Mouse (Mus musculus): ENCODE results near the gene Ptpn9. TPM values are rescaled to one million over a fixed set of nuclear protein-coding genes. Genes with fewer than 3 reads are reported as not detected.
"Not testable (repeated sequence)": the region's sequence is repeated elsewhere in the genome, so short reads cannot be mapped to it uniquely, and the experiment has no call there.

Gene Ptpn9
- polyA plus RNA-seq, 1 experiment from 2014 or later, result 36.5 TPM

DNA sequence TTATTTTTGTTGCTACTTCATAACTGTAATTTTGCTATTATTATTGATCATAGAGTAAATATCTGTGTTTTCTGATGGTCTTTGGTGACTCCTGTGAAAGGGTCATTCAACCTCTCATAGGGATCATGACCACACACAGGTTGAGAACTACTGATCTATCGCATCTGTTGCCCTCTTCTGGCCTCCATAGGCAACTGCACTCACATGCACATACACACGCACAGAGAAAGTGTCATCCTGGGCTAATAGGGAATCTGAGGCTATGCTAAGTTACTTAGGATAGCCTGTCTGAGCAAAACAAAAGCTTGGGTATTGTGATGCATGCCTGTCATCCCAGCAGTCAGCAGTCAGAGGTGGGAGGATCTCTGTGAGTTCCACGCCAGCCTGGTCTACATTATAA, 33.1 kb upstream of the Ptpn9 start:
- 91% methylated on average over 3 of the region's 3 CpGs for WGBS
- Histone ChIP-seq H3K27ac (ENCODE audit: low read depth, low read length) (no peak overlapping the region), H3K36me3 (ENCODE audit: control insufficient read depth, insufficient read depth, low read length) (peaks cover 3% of the 10 kb centered on the region; the same call in 1 of the 2 replicates), H3K27me3 (ENCODE audit: control insufficient read depth, insufficient read depth, low read length) (no peaks in the 10 kb centered on the region), H3K4me2 (ENCODE audit: low read depth) (no peak overlapping the region), H3K4me3 (ENCODE audit: low read depth, low read length) (no peak overlapping the region), H3K9me3 (ENCODE audit: control insufficient read depth, low read length) (no peaks in the 10 kb centered on the region), H3K4me1 (ENCODE audit: control insufficient read depth, insufficient read depth, low read length) (no peaks in the 10 kb centered on the region), H3K9ac (ENCODE audit: low read length) (no peak overlapping the region)
- ATAC-seq (ENCODE audit: insufficient read depth, low FRiP score, low TSS enrichment) (no peak), DNase-seq (ENCODE audit: low spot score) (no peak)

DNA sequence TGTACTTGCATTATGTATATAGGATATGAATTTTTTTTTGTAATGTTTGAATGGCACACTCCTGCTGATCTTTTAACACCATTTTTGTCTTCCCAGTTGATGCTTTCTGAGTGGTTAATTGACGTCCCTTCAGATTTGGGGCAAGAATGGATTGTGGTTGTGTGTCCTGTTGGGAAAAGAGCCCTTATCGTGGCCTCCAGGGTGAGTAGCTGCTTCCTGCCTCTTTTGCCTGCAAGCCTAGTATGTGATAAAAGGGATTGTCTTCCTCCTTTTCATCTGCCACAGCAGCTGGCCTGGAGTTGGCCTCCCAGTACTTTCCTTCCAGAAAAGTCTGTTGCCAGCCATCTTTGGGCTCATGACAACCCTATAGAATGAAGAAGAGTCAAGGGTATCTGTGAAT, 24.6 kb upstream of the Ptpn9 start:
- Histone ChIP-seq H3K4me2 (ENCODE audit: low read depth) (no peak overlapping the region), H3K4me3 (ENCODE audit: low read depth, low read length) (no peak overlapping the region), H3K9me3 (ENCODE audit: control insufficient read depth, low read length) (no peaks in the 10 kb centered on the region), H3K27ac (ENCODE audit: low read depth, low read length) (no peak overlapping the region), H3K9ac (ENCODE audit: low read length) (no peak overlapping the region), H3K27me3 (ENCODE audit: control insufficient read depth, insufficient read depth, low read length) (no peaks in the 10 kb centered on the region), H3K36me3 (ENCODE audit: control insufficient read depth, insufficient read depth, low read length) (no peaks in the 10 kb centered on the region; the same call in 1 of the 2 replicates), H3K4me1 (ENCODE audit: control insufficient read depth, insufficient read depth, low read length) (no peaks in the 10 kb centered on the region)
- 78% methylated on average over 2 of the region's 2 CpGs for WGBS
- ATAC-seq (ENCODE audit: insufficient read depth, low FRiP score, low TSS enrichment) (no peak), DNase-seq (ENCODE audit: low spot score) (no peak)

DNA sequence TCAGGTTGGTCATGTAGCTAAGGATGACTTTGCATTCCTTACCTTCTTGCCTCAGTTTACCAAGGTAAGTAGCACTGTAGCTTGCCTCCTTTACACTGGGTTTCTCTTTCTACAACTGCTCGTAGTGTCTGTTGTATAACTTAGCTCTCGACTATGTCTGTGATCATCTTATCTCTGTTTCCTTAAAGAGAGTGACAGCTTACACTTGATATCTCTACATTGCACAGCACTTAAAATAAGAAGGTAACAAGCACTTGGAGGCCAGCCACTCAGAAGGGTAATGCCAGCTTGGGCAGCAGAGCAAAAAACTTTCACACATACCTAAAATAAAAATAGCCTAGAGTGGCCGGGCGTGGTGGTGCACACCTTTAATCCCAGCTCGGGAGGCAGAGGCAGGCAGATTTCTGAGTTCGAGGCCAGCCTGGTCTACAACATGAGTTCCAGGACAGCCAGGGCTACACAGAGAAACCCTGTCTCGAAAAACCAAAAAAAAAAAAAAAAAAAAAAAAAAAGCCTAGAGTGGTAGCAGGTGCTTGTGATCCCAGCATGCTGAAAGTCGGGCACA, 20.7 kb upstream of the Ptpn9 start:
- ATAC-seq (ENCODE audit: insufficient read depth, low FRiP score, low TSS enrichment), result no peak
- no peaks in the 10 kb centered on the region for H3K9me3 ChIP-seq (ENCODE audit: control insufficient read depth, low read length)
- no peaks in the 10 kb centered on the region for H3K4me1 ChIP-seq (ENCODE audit: control insufficient read depth, insufficient read depth, low read length)
- H3K4me3 ChIP-seq (ENCODE audit: low read depth, low read length), result no peak overlapping the region
- no peak for DNase-seq (ENCODE audit: low spot score)
- H3K9ac ChIP-seq (ENCODE audit: low read length), result no peak overlapping the region
- WGBS, result 84% methylated on average over 8 of the region's 8 CpGs
- H3K27ac ChIP-seq (ENCODE audit: low read depth, low read length), result no peak overlapping the region
- no peaks in the 10 kb centered on the region for H3K27me3 ChIP-seq (ENCODE audit: control insufficient read depth, insufficient read depth, low read length)
- no peak overlapping the region for H3K4me2 ChIP-seq (ENCODE audit: low read depth)
- no peaks in the 10 kb centered on the region; the same call in 1 of the 2 replicates for H3K36me3 ChIP-seq (ENCODE audit: control insufficient read depth, insufficient read depth, low read length)

DNA sequence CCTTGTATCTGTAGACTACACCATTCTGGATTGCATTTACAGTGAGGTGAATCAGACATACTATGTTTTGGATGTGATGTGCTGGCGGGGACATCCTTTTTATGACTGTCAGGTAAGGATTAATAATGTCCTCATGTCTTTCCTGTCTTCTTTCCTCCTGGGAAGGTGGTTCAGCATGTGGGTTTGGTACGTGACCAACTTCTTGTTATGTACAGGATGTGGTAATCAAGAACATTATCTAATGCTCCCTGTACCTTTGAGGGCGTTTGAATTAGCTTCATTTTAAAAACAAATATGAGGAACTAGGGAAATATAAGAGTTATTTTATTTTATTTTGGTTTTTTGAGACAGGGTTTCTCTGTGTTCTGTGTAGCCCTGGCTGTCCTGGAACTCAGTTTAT, 19.5 kb upstream of the Ptpn9 start:
- Histone ChIP-seq H3K4me1 (ENCODE audit: control insufficient read depth, insufficient read depth, low read length) (no peaks in the 10 kb centered on the region), H3K36me3 (ENCODE audit: control insufficient read depth, insufficient read depth, low read length) (no peaks in the 10 kb centered on the region; the same call in none of the 2 replicates), H3K4me3 (ENCODE audit: low read depth, low read length) (no peak overlapping the region), H3K27ac (ENCODE audit: low read depth, low read length) (no peak overlapping the region), H3K9me3 (ENCODE audit: control insufficient read depth, low read length) (no peaks in the 10 kb centered on the region), H3K9ac (ENCODE audit: low read length) (no peak overlapping the region), H3K4me2 (ENCODE audit: low read depth) (no peak overlapping the region), H3K27me3 (ENCODE audit: control insufficient read depth, insufficient read depth, low read length) (no peaks in the 10 kb centered on the region)
- WGBS, result 84% methylated on average over 3 of the region's 3 CpGs
- no peak for ATAC-seq (ENCODE audit: insufficient read depth, low FRiP score, low TSS enrichment)
- DNase-seq (ENCODE audit: low spot score), result no peak

DNA sequence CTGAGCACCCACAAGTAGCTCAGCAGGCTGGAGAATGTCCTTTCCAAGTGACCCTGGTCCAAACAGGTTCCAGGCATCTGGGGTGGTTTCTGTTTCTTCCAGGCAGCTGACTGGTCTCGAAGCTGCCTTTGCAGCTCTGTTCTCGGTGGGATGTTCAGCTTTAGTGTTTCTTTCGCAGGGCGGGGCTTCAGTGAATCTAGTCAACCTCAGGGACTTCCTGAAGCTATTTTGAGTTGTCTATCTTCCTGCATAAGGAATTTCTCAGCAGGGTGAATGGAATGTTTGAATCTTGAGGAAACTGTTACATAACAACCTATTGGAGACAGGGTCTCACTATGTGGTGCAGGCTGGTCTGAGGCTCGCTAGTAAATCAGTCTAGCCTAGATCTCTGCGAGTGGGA, 14.5 kb upstream of the Ptpn9 start:
- 90% methylated on average over 6 of the region's 6 CpGs for WGBS
- no peak overlapping the region for H3K9ac ChIP-seq (ENCODE audit: low read length)
- no peak for ATAC-seq (ENCODE audit: insufficient read depth, low FRiP score, low TSS enrichment)
- H3K27me3 ChIP-seq (ENCODE audit: control insufficient read depth, insufficient read depth, low read length), result no peaks in the 10 kb centered on the region
- H3K9me3 ChIP-seq (ENCODE audit: control insufficient read depth, low read length), result no peaks in the 10 kb centered on the region
- H3K36me3 ChIP-seq (ENCODE audit: control insufficient read depth, insufficient read depth, low read length), result no peaks in the 10 kb centered on the region; the same call in 1 of the 2 replicates
- H3K4me1 ChIP-seq (ENCODE audit: control insufficient read depth, insufficient read depth, low read length), result no peaks in the 10 kb centered on the region
- H3K4me2 ChIP-seq (ENCODE audit: low read depth), result no peak overlapping the region
- DNase-seq (ENCODE audit: low spot score), result no peak
- no peak overlapping the region for H3K4me3 ChIP-seq (ENCODE audit: low read depth, low read length)
- H3K27ac ChIP-seq (ENCODE audit: low read depth, low read length), result no peak overlapping the region

DNA sequence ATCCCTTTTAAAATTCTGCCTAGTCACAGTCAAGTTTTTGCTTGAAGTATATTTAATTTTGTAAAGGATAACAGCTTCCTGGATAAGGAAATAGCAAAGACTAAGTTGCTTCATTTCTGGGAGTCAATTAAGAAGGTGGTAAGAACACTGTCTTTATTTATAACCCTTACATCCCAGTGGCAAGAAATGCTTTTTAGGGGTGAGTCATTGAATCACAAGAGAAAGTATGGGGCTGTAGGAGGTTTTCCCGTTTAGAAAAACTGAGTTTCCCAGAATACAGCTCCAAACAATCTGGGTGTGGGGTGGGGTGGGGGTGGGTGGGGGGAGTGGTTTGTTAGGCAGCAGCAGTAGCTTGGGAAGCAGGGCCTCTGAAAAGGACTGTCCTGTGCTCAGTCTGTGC, 13.2 kb upstream of the Ptpn9 start:
- Histone ChIP-seq H3K36me3 (ENCODE audit: control insufficient read depth, insufficient read depth, low read length) (no peaks in the 10 kb centered on the region; the same call in 1 of the 2 replicates), H3K9ac (ENCODE audit: low read length) (no peak overlapping the region), H3K27me3 (ENCODE audit: control insufficient read depth, insufficient read depth, low read length) (no peaks in the 10 kb centered on the region), H3K27ac (ENCODE audit: low read depth, low read length) (no peak overlapping the region), H3K4me1 (ENCODE audit: control insufficient read depth, insufficient read depth, low read length) (no peaks in the 10 kb centered on the region), H3K4me3 (ENCODE audit: low read depth, low read length) (no peak overlapping the region), H3K9me3 (ENCODE audit: control insufficient read depth, low read length) (no peaks in the 10 kb centered on the region), H3K4me2 (ENCODE audit: low read depth) (no peak overlapping the region)
- ATAC-seq (ENCODE audit: insufficient read depth, low FRiP score, low TSS enrichment), result no peak
- no peak for DNase-seq (ENCODE audit: low spot score)
- WGBS, result 81% methylated on average over 1 of the region's 1 CpGs

DNA sequence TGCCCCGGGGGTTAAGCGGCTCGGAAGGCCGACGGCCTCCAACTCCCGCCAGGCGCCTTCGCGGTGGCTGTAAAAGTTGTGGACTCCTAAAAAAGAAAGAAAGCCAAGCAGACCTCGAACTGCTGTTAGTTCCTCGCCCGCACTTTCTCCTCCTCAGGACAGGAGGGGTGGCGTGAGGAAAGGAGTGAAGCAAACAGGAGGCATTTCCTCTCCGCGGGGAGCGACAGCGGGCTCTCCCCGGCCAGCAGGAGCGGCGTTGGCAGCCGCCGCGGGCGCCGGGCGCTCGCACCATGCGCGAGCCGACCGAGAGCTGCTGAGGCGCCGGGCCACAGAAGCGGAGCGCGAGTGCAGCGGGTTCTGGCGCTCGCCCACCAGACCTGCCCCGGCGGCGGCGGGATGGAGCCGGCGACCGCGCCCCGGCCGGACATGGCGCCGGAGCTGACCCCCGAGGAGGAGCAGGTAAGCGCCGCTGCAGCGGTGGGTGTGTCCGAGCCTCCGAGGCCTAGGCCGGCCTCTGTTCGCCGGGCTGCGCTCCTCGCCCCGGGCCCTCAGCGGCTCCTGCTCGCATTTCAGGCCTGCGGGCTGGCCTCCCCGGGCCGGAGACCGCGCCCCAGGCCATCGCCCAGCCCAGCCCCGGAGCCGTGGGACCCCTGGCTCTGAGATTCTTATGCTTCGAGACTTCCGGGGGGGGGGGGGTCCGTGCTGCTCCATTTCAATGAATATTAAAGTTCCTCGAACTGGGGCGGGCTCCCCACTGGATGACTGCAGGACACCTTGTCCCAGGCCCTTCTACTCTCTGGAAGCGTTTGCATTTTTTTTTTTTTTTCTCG, 690 bp downstream of the Ptpn9 start:
- H3K27me3 ChIP-seq (ENCODE audit: control insufficient read depth, insufficient read depth, low read length), result no peaks in the 10 kb centered on the region
- no peaks in the 10 kb centered on the region; the same call in 1 of the 2 replicates for H3K4me1 ChIP-seq (ENCODE audit: control insufficient read depth, insufficient read depth, low read length)
- peak overlapping the region; percentile 71 for H3K4me2 ChIP-seq (ENCODE audit: low read depth)
- H3K4me3 ChIP-seq (ENCODE audit: low read depth, low read length), result peak overlapping the region; percentile 83
- ATAC-seq (ENCODE audit: insufficient read depth, low FRiP score, low TSS enrichment) (peak; percentile 72), DNase-seq (ENCODE audit: low spot score) (peak; percentile 78)
- H3K9me3 ChIP-seq (ENCODE audit: control insufficient read depth, low read length), result no peaks in the 10 kb centered on the region
- H3K36me3 ChIP-seq (ENCODE audit: control insufficient read depth, insufficient read depth, low read length), result no peaks in the 10 kb centered on the region
- H3K27ac ChIP-seq (ENCODE audit: low read depth, low read length), result peak overlapping the region; percentile 93
- under 1% methylated on average over 62 of the region's 80 CpGs for WGBS
- H3K9ac ChIP-seq (ENCODE audit: low read length), result peak overlapping the region; percentile 93

DNA sequence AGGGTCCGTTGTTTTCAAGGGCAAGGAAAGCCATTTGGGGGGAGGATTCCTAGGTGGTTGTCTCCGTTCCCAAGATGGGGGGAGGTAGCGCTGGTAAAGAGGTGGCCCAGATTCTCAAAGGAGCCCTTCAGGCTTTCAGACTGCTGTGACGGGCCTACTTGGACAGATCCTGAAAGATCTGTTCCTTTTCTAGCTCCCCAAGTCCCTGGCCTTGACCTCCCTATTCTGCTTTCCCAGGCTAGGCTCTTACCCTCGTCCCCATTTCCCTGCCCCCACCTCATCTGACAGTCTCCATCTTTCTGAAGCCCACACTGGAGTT, 1.3 kb downstream of the Ptpn9 start:
- Histone ChIP-seq H3K27ac (ENCODE audit: low read depth, low read length) (no peak overlapping the region; the same call in 1 of the 2 replicates), H3K36me3 (ENCODE audit: control insufficient read depth, insufficient read depth, low read length) (no peaks in the 10 kb centered on the region), H3K4me3 (ENCODE audit: low read depth, low read length) (peak overlapping the region; percentile 83), H3K9me3 (ENCODE audit: control insufficient read depth, low read length) (no peaks in the 10 kb centered on the region), H3K4me1 (ENCODE audit: control insufficient read depth, insufficient read depth, low read length) (no peaks in the 10 kb centered on the region; the same call in 1 of the 2 replicates), H3K4me2 (ENCODE audit: low read depth) (peak overlapping the region; percentile 71), H3K9ac (ENCODE audit: low read length) (peak overlapping the region; percentile 93), H3K27me3 (ENCODE audit: control insufficient read depth, insufficient read depth, low read length) (no peaks in the 10 kb centered on the region)
- DNase-seq (ENCODE audit: low spot score), result peak; percentile 43
- under 1% methylated on average over 5 of the region's 5 CpGs for WGBS
- ATAC-seq (ENCODE audit: insufficient read depth, low FRiP score, low TSS enrichment), result no peak

DNA sequence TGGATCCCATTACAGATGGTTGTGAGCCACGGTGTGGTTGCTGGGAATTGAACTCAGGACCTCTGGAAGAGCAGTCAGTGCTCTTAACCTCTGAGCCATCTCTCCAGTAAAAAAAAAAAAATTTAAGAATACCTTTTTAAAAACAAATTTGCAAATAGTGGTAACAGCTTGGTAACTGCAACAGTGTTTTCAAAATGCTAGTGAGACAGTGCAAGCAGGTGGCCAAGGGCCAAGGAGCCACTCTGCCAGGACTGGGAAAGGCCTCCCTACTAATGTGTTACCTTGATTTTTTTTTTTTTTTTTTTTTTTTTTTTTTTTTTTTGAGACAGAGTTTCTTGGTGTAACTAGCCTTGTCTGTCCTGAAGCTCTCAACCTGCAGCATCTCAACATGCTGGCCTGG, 2.5 kb downstream of the Ptpn9 start:
- ATAC-seq (ENCODE audit: insufficient read depth, low FRiP score, low TSS enrichment); H3K27ac ChIP-seq (ENCODE audit: low read depth, low read length); H3K36me3 ChIP-seq (ENCODE audit: control insufficient read depth, insufficient read depth, low read length); DNase-seq (ENCODE audit: low spot score); H3K4me3 ChIP-seq (ENCODE audit: low read depth, low read length); H3K9ac ChIP-seq (ENCODE audit: low read length); H3K4me2 ChIP-seq (ENCODE audit: low read depth); H3K27me3 ChIP-seq (ENCODE audit: control insufficient read depth, insufficient read depth, low read length); H3K4me1 ChIP-seq (ENCODE audit: control insufficient read depth, insufficient read depth, low read length); H3K9me3 ChIP-seq (ENCODE audit: control insufficient read depth, low read length): not testable (repeated sequence)
- 78% methylated on average over 1 of the region's 1 CpGs for WGBS

Measured in neural tube, embryonic 11.5 days (tissue).